Mouse (Mus musculus): ENCODE results near the gene Wt1. TPM values are rescaled to one million over a fixed set of nuclear protein-coding genes. Genes with fewer than 3 reads are reported as not detected.

The Wt1 gene
- polyA plus RNA-seq, 1 experiment from 2014 or later, result 0.13 TPM

DNA sequence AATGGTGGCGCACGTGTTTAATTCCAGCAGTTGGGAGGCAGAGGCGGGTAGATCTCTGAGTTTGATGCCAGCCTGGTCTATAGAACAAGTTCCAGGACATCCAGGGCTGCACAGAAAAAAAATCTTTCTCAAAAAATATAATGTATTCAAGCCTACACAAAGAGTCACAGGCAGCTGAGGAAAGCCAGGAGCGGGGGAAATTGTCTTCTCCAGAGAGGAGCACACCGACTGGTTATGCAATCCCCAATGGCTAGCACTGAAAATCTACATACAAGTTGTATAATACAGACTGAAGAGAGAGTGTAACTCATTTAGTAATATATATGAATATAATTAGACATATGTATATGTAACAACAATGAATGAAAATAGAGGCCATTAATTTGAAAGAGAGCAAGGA lies 25.2 kb downstream of the Wt1 start:
- Histone ChIP-seq H3K27ac (no peak overlapping the region), H3K9me3 (no peaks in the 10 kb centered on the region), H3K36me3 (replicated peaks) (no peaks in the 10 kb centered on the region), H3K9ac (no peak overlapping the region), H3K4me1 (no peaks in the 10 kb centered on the region), H3K27me3 (replicated peaks) (no peaks in the 10 kb centered on the region), H3K4me3 (no peak overlapping the region), H3K4me2 (no peak overlapping the region)
- WGBS, result 91% methylated on average over 5 of the region's 5 CpGs
- ATAC-seq (replicated peaks), result no peak

DNA sequence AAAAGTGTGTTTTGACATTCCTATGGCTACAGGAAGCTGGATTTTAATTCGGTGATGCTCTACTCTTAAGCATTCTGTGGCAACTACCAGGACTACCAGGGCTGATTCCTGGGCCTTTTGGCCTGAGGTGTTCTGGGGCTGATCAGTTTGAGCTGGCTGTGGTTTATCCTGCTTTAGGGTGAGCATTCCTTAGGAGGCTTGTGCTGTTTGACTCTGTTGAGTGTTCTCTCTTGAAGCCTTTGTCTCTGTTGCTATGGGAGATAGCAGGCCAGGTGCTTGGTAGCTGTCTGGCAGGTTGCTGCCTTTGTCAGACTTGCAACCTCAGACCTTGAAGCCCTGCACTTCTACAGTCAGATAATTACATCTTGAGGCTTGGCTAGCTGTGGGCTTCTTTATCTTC lies 26.7 kb downstream of the Wt1 start:
- H3K4me1 ChIP-seq, result no peaks in the 10 kb centered on the region
- no peak overlapping the region for H3K9ac ChIP-seq
- no peaks in the 10 kb centered on the region for H3K9me3 ChIP-seq
- ATAC-seq (replicated peaks), result no peak; the same call in 1 of the 2 replicates
- H3K27me3 ChIP-seq (replicated peaks), result no peaks in the 10 kb centered on the region
- H3K4me3 ChIP-seq, result no peak overlapping the region
- no peak overlapping the region for H3K27ac ChIP-seq
- WGBS, result 76% methylated on average over 1 of the region's 1 CpGs
- H3K4me2 ChIP-seq, result no peak overlapping the region
- H3K36me3 ChIP-seq (replicated peaks), result no peaks in the 10 kb centered on the region

DNA sequence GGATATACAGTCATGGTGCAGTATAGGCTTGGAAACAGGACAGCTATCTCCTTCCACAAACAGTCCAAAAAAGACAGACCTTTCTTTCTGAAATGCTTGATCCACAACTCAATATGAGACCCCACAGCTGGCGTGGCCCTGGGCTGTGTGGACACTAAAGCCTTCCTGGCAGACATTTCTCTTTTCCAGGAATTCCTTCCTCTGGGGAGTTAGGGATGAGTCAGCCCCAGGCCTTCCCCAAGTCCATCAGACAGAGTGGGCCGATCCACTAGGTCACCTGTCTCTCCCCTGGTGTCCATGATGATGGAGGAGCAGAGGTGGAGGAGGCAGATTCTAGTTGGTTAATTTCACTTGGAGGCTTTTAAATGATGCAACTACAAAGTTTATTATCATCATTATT lies 34.6 kb downstream of the Wt1 start:
- Histone ChIP-seq H3K36me3 (replicated peaks) (no peaks in the 10 kb centered on the region), H3K4me3 (no peak overlapping the region), H3K9ac (no peak overlapping the region), H3K9me3 (no peaks in the 10 kb centered on the region), H3K4me1 (no peaks in the 10 kb centered on the region), H3K27me3 (replicated peaks) (no peaks in the 10 kb centered on the region), H3K27ac (no peak overlapping the region), H3K4me2 (no peak overlapping the region)
- ATAC-seq (replicated peaks), result no peak
- WGBS, result 93% methylated on average over 2 of the region's 2 CpGs

DNA sequence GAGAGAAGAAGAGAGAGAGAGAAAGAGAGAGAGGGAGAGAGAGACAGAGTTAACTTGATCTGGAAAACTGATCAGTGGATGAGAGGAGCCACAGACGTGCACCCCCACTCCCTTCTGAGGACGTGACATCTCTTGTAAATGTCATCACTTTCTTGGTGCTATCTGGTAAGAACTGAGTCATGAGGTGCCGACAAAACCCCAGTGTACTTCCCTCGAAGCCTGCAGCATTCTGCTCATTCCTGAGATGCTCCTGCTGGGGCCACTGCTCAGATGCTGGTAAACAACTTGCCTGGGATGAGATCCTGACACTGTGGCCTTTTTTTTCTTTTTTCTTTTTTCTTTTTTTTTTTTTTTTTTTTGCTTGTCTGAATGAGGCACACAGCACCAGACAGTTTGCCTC lies 36.4 kb downstream of the Wt1 start:
- Histone ChIP-seq H3K36me3 (replicated peaks) (no peaks in the 10 kb centered on the region), H3K4me3 (no peak overlapping the region), H3K4me2 (no peak overlapping the region), H3K4me1 (no peaks in the 10 kb centered on the region), H3K27ac (no peak overlapping the region), H3K27me3 (replicated peaks) (no peaks in the 10 kb centered on the region), H3K9ac (no peak overlapping the region), H3K9me3 (no peaks in the 10 kb centered on the region)
- no peak for ATAC-seq (replicated peaks)
- 41% methylated on average over 4 of the region's 4 CpGs for whole genome bisulfite sequencing

DNA sequence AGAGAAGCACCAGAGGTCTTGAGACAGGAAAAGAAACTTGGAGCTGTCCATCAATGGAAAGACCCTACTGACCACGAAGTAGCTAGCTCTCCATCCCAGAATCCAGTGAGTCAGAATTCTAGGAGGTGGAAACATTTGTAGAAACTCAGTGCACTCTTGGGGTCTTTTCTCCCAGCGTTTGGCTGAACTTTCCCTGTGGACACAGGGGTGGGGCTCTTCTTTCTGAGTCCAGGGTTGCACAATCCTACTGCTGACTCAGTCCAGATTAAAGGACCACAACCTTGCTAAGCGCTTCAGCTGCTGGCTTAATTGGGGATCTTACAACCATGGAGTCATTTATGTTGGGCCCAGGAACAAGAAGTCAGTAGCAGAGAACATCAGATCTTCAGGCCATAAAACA lies 41.8 kb downstream of the Wt1 start:
- 79% methylated on average over 3 of the region's 3 CpGs for WGBS
- no peak for ATAC-seq (replicated peaks)
- H3K36me3 ChIP-seq (replicated peaks), result no peaks in the 10 kb centered on the region
- H3K4me3 ChIP-seq, result no peak overlapping the region
- H3K27ac ChIP-seq, result no peak overlapping the region
- H3K27me3 ChIP-seq (replicated peaks), result no peaks in the 10 kb centered on the region
- no peak overlapping the region for H3K4me2 ChIP-seq
- no peaks in the 10 kb centered on the region for H3K9me3 ChIP-seq
- H3K9ac ChIP-seq, result no peak overlapping the region
- no peaks in the 10 kb centered on the region for H3K4me1 ChIP-seq

DNA sequence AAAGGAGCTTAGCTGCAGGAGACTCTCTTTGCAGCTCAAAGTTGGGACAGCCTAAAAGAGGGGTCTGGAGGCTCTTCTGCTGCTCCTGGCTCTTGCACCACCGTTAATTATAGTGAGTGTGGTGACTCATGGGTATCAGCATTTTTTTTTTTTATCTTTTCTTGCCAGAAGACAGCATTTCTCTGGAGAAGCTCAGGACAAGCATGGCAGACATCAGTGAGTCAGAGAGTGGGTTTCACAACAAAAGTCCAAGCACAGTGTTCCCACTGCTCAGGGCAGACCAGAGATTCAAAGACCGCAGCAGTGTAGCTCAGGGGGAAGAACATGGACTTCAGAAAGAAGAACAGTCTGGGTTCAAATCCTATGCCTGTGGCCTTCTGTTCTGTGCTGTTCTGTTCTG lies 47.9 kb downstream of the Wt1 start:
- Histone ChIP-seq H3K4me2 (no peak overlapping the region), H3K4me3 (no peak overlapping the region), H3K36me3 (replicated peaks) (no peaks in the 10 kb centered on the region), H3K27me3 (replicated peaks) (no peaks in the 10 kb centered on the region), H3K4me1 (no peaks in the 10 kb centered on the region), H3K9ac (no peak overlapping the region), H3K9me3 (no peaks in the 10 kb centered on the region), H3K27ac (no peak overlapping the region)
- no peak for ATAC-seq (replicated peaks)
- 70% methylated on average over 2 of the region's 2 CpGs for WGBS

DNA sequence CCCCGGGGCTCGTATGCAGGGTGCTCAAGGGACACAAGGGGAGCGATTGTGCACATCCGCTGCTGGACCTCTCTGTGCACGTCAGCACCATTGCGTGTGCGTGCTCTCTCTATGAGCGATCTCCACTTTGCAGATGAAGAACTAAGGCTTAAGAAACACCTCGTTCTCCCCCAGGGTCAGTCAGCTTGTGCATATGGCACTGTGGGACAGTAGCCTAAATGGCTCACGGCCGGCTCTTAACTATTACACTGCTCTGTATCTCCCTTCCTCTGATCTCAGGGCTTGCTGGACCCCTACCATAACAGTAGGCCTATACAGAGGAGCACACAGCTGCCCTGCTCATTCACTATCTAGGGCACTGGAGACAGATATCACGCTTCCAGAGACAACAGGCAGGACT lies 52.5 kb downstream of the Wt1 start:
- ATAC-seq (replicated peaks), result no peak
- H3K9ac ChIP-seq, result no peak overlapping the region
- H3K4me2 ChIP-seq, result no peak overlapping the region
- H3K27me3 ChIP-seq (replicated peaks), result no peaks in the 10 kb centered on the region
- WGBS, result 90% methylated on average over 12 of the region's 12 CpGs
- no peak overlapping the region for H3K27ac ChIP-seq
- no peaks in the 10 kb centered on the region for H3K36me3 ChIP-seq (replicated peaks)
- no peaks in the 10 kb centered on the region for H3K9me3 ChIP-seq
- H3K4me3 ChIP-seq, result no peak overlapping the region
- H3K4me1 ChIP-seq, result no peaks in the 10 kb centered on the region

DNA sequence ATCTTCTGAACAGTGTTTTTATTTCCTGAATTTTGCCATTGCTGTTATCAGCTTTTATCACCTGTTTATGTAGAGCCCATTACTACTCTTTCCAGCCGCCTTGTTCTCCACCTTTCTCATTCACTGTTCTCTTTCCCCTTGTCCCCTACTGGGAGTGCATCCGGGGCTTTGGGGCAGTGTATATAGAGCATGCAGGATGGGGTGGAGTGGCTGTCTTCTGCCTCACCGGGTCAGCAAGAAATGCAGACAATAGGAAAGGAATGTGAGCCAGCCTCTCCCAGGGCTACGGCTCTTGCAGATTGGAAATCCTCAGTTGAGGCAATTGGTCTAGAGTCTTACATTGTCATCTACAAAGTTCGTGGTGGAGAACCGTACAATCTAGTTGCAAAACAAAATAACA lies 56.2 kb downstream of the Wt1 start:
- no peaks in the 10 kb centered on the region for H3K9me3 ChIP-seq
- H3K4me3 ChIP-seq, result no peak overlapping the region

DNA sequence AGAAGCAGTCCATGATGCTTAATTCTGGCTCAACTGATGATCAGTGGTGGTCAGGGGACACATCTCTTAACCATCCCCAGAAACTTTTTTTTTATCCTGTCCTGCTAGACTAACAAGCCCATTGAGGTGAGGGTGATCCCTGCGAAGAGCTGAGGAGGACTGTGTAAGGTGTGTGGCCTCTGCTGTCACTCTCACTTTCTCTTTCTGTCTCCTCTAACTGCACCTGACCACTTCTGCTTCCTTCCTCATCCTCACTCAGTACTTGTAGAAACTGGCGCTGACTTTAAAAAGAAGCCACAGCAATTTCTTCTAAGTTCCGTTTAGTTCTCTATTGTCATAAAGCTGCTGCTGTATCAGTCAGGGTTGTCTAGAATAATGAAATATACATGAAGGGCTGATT lies 58.8 kb downstream of the Wt1 start:
- WGBS, result 86% methylated on average over 3 of the region's 3 CpGs
- H3K27ac ChIP-seq, result no peak overlapping the region
- H3K4me1 ChIP-seq, result no peaks in the 10 kb centered on the region
- H3K27me3 ChIP-seq (replicated peaks), result no peaks in the 10 kb centered on the region
- no peak for ATAC-seq (replicated peaks)
- H3K4me3 ChIP-seq, result no peak overlapping the region
- H3K36me3 ChIP-seq (replicated peaks), result no peaks in the 10 kb centered on the region
- no peak overlapping the region for H3K4me2 ChIP-seq
- H3K9me3 ChIP-seq, result no peaks in the 10 kb centered on the region
- H3K9ac ChIP-seq, result no peak overlapping the region

More for the DNA sequence above, 56.2 kb downstream of the Wt1 start:
- Histone ChIP-seq H3K36me3 (replicated peaks) (no peaks in the 10 kb centered on the region), H3K4me1 (no peaks in the 10 kb centered on the region), H3K27ac (no peak overlapping the region), H3K27me3 (replicated peaks) (no peaks in the 10 kb centered on the region), H3K9ac (no peak overlapping the region), H3K4me2 (no peak overlapping the region)
- 27% methylated on average over 6 of the region's 6 CpGs for WGBS
- no peak for ATAC-seq (replicated peaks)

DNA sequence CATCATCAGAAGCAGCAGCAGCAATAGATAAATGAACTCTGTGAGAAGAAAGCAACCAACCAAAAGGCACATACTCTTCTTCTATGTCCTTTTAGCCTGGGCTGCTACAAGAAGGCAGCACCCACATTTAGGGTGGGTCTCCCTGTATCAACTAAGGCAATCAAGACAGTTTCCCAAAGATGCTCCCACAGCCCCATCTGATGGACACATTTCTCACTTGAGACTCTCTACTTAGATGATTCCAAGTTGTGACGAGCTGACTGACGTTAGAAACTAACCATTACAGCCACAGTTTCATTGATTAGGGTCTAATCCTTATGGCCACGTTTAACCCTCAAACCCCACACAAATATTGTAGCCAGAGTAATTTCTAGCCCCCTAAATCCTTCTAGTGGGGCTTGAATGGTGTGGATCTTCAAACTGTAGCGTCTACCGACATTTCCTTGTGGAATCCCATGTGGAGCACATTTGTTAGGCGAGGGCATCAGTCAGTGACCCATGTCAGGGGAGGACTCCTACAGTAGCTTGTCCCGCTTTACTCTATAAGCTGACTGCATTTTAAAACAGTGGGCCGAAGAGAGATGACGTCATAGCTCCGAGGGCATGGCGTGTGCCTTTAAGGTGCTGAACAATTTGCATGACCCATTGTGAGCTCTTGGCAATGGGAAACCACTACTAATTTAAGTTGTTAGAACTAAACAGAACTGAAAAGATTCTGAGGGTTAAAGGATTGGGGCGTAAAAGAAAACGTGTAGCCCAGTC lies 59.6 kb downstream of the Wt1 start:
- Histone ChIP-seq H3K9me3 (no peaks in the 10 kb centered on the region), H3K27me3 (replicated peaks) (no peaks in the 10 kb centered on the region), H3K9ac (no peak overlapping the region), H3K36me3 (replicated peaks) (no peaks in the 10 kb centered on the region), H3K27ac (no peak overlapping the region), H3K4me2 (no peak overlapping the region), H3K4me1 (no peaks in the 10 kb centered on the region), H3K4me3 (no peak overlapping the region)
- 76% methylated on average over 13 of the region's 13 CpGs for WGBS
- ATAC-seq (replicated peaks), result no peak

DNA sequence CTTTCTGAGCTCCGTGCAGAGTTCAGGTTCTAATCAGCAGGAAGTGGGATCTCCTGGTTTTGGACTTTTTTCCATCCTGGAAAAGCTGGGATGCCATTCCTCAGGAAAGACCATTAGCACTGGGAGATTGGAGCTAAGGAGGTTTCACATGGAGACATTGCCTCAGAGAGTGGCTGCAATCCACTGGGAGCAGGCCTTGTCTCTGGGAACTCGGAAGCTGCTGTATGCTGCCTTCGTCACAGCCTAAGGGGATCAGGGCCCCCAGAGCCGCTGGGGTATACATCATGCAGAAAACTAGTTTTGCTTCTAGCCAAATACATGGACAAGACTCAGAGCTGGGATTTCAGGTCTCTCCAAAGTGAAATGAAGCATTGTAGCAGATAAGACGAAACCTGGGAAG lies 60.3 kb downstream of the Wt1 start:
- no peaks in the 10 kb centered on the region for H3K36me3 ChIP-seq (replicated peaks)
- H3K9ac ChIP-seq, result no peak overlapping the region
- no peak overlapping the region for H3K4me3 ChIP-seq
- no peak for ATAC-seq (replicated peaks)
- no peaks in the 10 kb centered on the region for H3K9me3 ChIP-seq
- H3K4me2 ChIP-seq, result no peak overlapping the region
- WGBS, result 79% methylated on average over 5 of the region's 5 CpGs
- no peaks in the 10 kb centered on the region for H3K4me1 ChIP-seq
- H3K27me3 ChIP-seq (replicated peaks), result no peaks in the 10 kb centered on the region
- no peak overlapping the region for H3K27ac ChIP-seq

DNA sequence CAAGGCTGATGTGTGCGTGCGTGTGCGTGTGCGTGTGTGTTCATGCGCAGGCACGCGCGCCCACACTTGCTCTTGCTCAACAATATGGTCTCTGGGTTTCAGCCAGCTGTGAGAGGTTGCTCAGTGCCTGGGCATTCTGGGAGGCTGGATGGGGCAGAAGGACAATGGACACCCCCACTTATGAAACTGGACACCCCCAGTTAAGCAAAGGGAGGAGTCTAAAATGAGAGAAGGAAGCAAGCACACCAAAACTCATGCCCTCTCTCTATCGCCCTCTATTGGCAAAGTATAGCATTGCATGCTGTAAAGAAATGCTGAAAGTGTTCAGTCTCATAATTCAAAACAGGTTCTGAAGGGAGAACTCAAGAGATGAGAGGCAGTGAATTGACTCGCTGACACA lies 61.9 kb downstream of the Wt1 start:
- Histone ChIP-seq H3K4me2 (no peak overlapping the region), H3K9me3 (no peaks in the 10 kb centered on the region), H3K27ac (no peak overlapping the region), H3K27me3 (replicated peaks) (no peaks in the 10 kb centered on the region), H3K9ac (no peak overlapping the region), H3K36me3 (replicated peaks) (no peaks in the 10 kb centered on the region), H3K4me1 (no peaks in the 10 kb centered on the region), H3K4me3 (no peak overlapping the region)
- ATAC-seq (replicated peaks), result no peak
- WGBS, result 75% methylated on average over 10 of the region's 10 CpGs

DNA sequence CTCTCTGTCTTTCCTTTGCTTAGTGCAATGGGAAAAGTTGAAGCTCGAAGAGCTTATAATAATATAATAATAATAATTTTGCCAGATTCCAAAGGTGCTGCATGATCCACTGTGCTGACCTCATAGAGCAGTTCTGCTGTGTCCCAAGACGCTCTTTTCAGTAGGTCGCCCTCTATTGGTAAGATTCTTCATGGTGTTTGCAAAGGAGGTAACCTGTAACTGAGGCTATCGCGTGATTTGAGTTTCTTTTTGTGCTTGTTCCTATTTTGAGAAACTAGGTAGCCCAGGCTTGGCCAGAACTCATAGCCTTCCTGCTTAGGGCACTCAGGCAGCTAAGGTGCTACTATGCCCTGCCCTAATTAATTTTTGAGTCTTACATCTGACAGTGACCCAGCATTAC lies 63.0 kb downstream of the Wt1 start:
- Histone ChIP-seq H3K36me3 (replicated peaks) (no peaks in the 10 kb centered on the region), H3K27me3 (replicated peaks) (no peaks in the 10 kb centered on the region), H3K9me3 (no peaks in the 10 kb centered on the region), H3K4me3 (no peak overlapping the region), H3K4me1 (no peaks in the 10 kb centered on the region), H3K9ac (no peak overlapping the region), H3K27ac (no peak overlapping the region), H3K4me2 (no peak overlapping the region)
- 33% methylated on average over 5 of the region's 5 CpGs for WGBS
- ATAC-seq (replicated peaks), result no peak

Measured in midbrain, embryonic 15.5 days (tissue).